Mouse (Mus musculus) heart, adult 2 months (tissue): Measurements from ENCODE around the gene Slc25a45. TPM values are rescaled to one million over a fixed set of nuclear protein-coding genes. Genes with fewer than 3 reads are reported as not detected.

ENCODE experiments used
- DNase-seq, 2 experiments: peaks; one replicate each; pipeline ENCODE4 v3.0.0; 2021
- H3K27ac ChIP-seq: fragments of 200-600 bp; 2 replicates; pipeline ENCODE4 v1.8.1; 2022
- H3K27me3 ChIP-seq: fragments of 200-500 bp; 2 replicates; pipeline ENCODE4 v1.6.1; 2012; ENCODE audit warnings: mild to moderate bottlenecking, low read length, inconsistent platforms, mixed read lengths; ENCODE audit not compliant: control insufficient read depth, insufficient read depth
- H3K36me3 ChIP-seq: fragments of 200-500 bp; 2 replicates; pipeline ENCODE4 v1.6.1; 2012; ENCODE audit warnings: low read length, inconsistent platforms; ENCODE audit not compliant: control insufficient read depth, insufficient read depth
- H3K4me1 ChIP-seq: fragments of 200-500 bp; 2 replicates; pipeline ENCODE4 v1.6.1; 2011; ENCODE audit warnings: low read length; ENCODE audit not compliant: control insufficient read depth, insufficient read depth
- H3K4me3 ChIP-seq: fragments of 200-600 bp; 2 replicates; pipeline ENCODE4 v1.8.1; 2022
- H3K79me2 ChIP-seq: fragments of 200-500 bp; replicated peaks from 2 replicates; pipeline ENCODE4 v1.6.1; 2012; ENCODE audit warnings: mild to moderate bottlenecking, inconsistent platforms, low read length, moderate library complexity, mixed read lengths; ENCODE audit not compliant: control insufficient read depth, insufficient read depth
- H3K9ac ChIP-seq: fragments of 200-500 bp; 2 replicates; pipeline ENCODE4 v1.6.1; 2012; ENCODE audit warnings: low read depth, mild to moderate bottlenecking, control low read depth, inconsistent platforms, low read length, mixed read lengths
- CTCF ChIP-seq: fragments of 200-600 bp; IDR thresholded peaks from 2 replicates; pipeline ENCODE4 v1.8.1; 2022; ENCODE audit warnings: antibody characterized with exemption, mild to moderate bottlenecking, moderate library complexity
- EP300 ChIP-seq: fragments of 200-500 bp; IDR thresholded peaks from 2 replicates; pipeline ENCODE4 v1.6.1; 2011; ENCODE audit warnings: low read depth, low read length, control low read depth; ENCODE audit not compliant: insufficient read depth
- POLR2A ChIP-seq: fragments of 200-500 bp; IDR thresholded peaks from 2 replicates; pipeline ENCODE4 v1.6.1; 2011; ENCODE audit warnings: mild to moderate bottlenecking, low read depth, low read length, control low read depth; ENCODE audit not compliant: insufficient read depth
- WGBS: fragments of 180-500 bp; shearing (Covaris S2); methylation state at CpG from one replicate; pipeline ENCODE4 v1.1.7; 2018; 5-methylcytosine and 5-hydroxymethylcytosine counted together
- intact Hi-C: fragments of 180-260 bp; cut with DNase I; formaldehyde crosslinking; loops from one replicate; pipeline ENCODE4 v1.15.1; 2025
- polyA plus RNA-seq: library from polyadenylated mRNA; depleted of rRNA; stranded (reverse); fragments of >200 nt; gene quantifications from 2 replicates; pipeline ENCODE4 v1.2.3, GENCODE M21; 2012
- total RNA-seq, 2 experiments: library from RNA; stranded (reverse); gene quantifications; 2 replicates each; pipeline ENCODE4 v1.2.3; 2021

Gene Slc25a45
- total and polyA plus RNA-seq, 3 experiments, result 2.8 to 7.9 (median 2.8) TPM

DNA sequence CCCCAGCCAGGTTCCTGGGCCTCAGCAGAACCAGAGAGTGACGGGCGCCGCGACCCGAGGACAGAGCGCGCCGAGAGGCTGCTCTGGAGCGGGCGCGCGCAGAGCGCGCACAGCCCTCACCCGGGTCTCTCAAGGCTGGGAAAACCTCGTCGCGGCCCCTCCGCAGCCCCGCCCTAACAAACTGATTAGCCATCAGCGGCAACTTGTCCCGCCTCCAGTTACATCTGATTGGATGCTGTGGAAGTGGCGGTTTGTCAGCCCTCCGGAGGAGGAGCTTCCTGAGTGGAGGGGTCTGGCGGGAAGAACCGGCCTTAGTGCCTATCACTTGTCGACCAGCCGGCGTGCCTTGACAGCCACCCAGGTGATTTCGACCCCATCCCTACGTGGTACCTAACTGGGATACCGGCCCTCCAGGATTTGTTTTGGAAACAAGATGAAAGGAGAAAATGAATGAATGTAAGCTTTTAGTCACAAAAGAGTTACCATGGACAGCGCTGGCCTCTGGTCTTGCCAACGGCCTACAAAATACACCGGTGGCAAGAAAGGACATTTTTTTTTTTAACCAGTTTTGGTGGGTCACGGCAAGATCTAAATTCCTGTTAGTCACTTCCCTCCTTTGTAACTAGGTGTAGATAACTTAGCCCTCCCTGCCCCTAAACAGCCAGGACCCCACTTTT is 16.5 kb downstream of the Slc25a45 start, which contains the start of gene Tigd3:
Gene Tigd3, minus strand, starts transcription at position 148 of the 677 bp plus-strand sequence.
- WGBS, result 2% methylated on average over 36 of the region's 36 CpGs
- H3K27ac ChIP-seq, result peak within 1 kb of the TSS; percentile 70
- intact Hi-C loops, result no loop called here

DNA sequence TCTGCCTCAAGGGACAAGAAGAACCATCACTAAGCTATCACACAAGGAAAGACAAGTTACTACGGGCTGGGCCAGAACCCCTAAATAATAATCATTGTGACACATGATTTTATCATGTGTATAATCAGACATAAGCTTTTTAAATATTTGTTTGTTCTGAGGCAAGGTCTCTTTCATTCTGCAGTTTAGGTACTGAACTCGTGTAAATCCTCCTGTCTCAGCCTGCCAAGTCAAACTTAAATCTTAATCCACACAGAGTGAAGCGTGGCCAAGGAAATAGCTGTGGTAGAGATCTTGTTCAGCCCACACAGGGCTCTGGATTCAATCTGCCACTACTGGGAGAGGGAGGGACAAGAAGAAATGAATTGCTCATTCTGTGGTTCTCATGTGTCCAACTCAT is 29.7 kb downstream of the Slc25a45 start:
- peaks cover 13% of the 10 kb centered on the region for H3K36me3 ChIP-seq

More for the DNA sequence above, 16.5 kb downstream of the Slc25a45 start, which contains the start of gene Tigd3:
- peak within 1 kb of the TSS; percentile 75 for H3K9ac ChIP-seq
- peak within 1 kb of the TSS; percentile 74 for H3K4me3 ChIP-seq
- no peaks in the 10 kb centered on the region for H3K27me3 ChIP-seq
- no peaks in the 10 kb centered on the region for H3K36me3 ChIP-seq
- peak; percentile 93 to 94 for DNase-seq
- H3K79me2 ChIP-seq, result no peaks in the 10 kb centered on the region
- TF ChIP-seq CTCF, result no peak
- no peak for TF ChIP-seq EP300
- no peak for TF ChIP-seq POLR2A
- peaks cover 6% of the 10 kb centered on the region for H3K4me1 ChIP-seq

DNA sequence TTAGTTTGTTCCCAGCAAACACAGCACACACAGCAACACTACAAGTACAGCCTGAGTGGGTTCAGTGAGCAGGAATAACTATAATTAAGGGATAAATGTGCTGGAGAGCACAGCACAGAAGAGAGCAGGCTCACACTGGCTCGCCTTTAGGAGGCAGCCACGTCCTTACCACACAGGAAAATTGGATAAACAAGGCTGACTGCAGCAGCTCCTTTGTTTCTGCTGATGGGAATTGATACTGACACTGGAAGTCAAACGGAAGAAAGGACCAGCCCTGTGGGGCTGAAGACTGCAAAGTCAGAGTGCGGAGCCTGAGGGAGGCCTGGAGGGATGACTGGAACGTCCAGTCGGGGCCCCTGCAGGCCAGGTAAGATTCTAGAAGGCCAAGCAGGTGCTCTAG is 32.6 kb downstream of the Slc25a45 start:
- Histone ChIP-seq H3K9ac (peak overlapping the region; percentile 31; the same call in 1 of the 2 replicates), H3K4me3 (no peak overlapping the region), H3K4me1 (peaks cover 15% of the 10 kb centered on the region), H3K79me2 (peaks cover 7% of the 10 kb centered on the region; the same call in 1 of the 2 replicates), H3K27ac (no peak overlapping the region; the same call in 1 of the 2 replicates), H3K27me3 (no peaks in the 10 kb centered on the region), H3K36me3 (peaks cover 15% of the 10 kb centered on the region)
- TF ChIP-seq CTCF, result peak; percentile 14; the same call in 1 of the 2 replicates
- TF ChIP-seq EP300, result no peak
- no peak for TF ChIP-seq POLR2A
- DNase-seq, result no peak
- 15% methylated on average over 6 of the region's 6 CpGs for WGBS
- intact Hi-C loops, result loop anchor here (5.0 kb wide), 1 partner anchor 207 kb away; the partner anchor contains the start of gene Sac3d1

More for the DNA sequence above, 29.7 kb downstream of the Slc25a45 start:
- no peak for DNase-seq
- intact Hi-C loops, result no loop called here
- no peak overlapping the region for H3K9ac ChIP-seq
- H3K4me1 ChIP-seq, result peaks cover 12% of the 10 kb centered on the region
- no peak overlapping the region for H3K27ac ChIP-seq
- TF ChIP-seq CTCF (no peak), EP300 (no peak), POLR2A (no peak)
- H3K4me3 ChIP-seq, result no peak overlapping the region
- 71% methylated on average over 3 of the region's 3 CpGs for WGBS
- no peaks in the 10 kb centered on the region for H3K27me3 ChIP-seq
- H3K79me2 ChIP-seq, result peaks cover 6% of the 10 kb centered on the region; the same call in 1 of the 2 replicates

GRCm38 (mm10) chr19:5911430-5912102 is 34.0 kb downstream of the Slc25a45 start:
- intact Hi-C loops, result loop anchor here (5.0 kb wide), 1 partner anchor 206 kb away; the partner anchor contains the start of gene Sac3d1
- Histone ChIP-seq H3K79me2 (peaks cover 7% of the 10 kb centered on the region; the same call in 1 of the 2 replicates), H3K27me3 (no peaks in the 10 kb centered on the region), H3K4me3 (peak overlapping the region; percentile 84), H3K9ac (peak overlapping the region; percentile 99), H3K27ac (peak overlapping the region; percentile 93), H3K36me3 (peaks cover 15% of the 10 kb centered on the region), H3K4me1 (peaks cover 15% of the 10 kb centered on the region)
- TF ChIP-seq CTCF (no peak), EP300 (no peak)
- DNase-seq, result no peak
- under 1% methylated on average over 14 of the region's 14 CpGs for WGBS

GRCm38 (mm10) chr19:5912103-5913006 is 34.7 kb downstream of the Slc25a45 start:
- Histone ChIP-seq H3K27ac (peak overlapping the region; percentile 93), H3K9ac (peak overlapping the region; percentile 99), H3K79me2 (peaks cover 9% of the 10 kb centered on the region), H3K4me1 (peaks cover 15% of the 10 kb centered on the region), H3K4me3 (peak overlapping the region; percentile 84), H3K27me3 (no peaks in the 10 kb centered on the region), H3K36me3 (peaks cover 17% of the 10 kb centered on the region)
- under 1% methylated on average over 59 of the region's 59 CpGs for WGBS
- DNase-seq, result peak; percentile 98 to 99
- peak; percentile 99 for TF ChIP-seq POLR2A
- TF ChIP-seq EP300, result peak; percentile 76
- TF ChIP-seq CTCF, result peak; percentile 16; the same call in 1 of the 2 replicates
- intact Hi-C loops, result loop anchor here (5.0 kb wide), 1 partner anchor 205 kb away; the partner anchor contains the start of gene Sac3d1
